Mouse (Mus musculus) kidney, embryonic 14.5 days (tissue): ENCODE measurements at regions not wholly inside any gene's neighbourhood (a gene's known extent, or its start where the extent isn't known, plus 50 kb on each side); places are given as distances from the start of the nearest gene placed in this dataset.

Source experiments
- ATAC-seq: fragments of 200-750 bp; cut with Nextera tagmentation; 2 replicates; pipeline ENCODE4 v1.8.0; 2017; ENCODE audit warnings: moderate number of reproducible peaks, mild to moderate bottlenecking, moderate TSS enrichment, moderate library complexity; ENCODE audit not compliant: low FRiP score, low TSS enrichment
- H3K27ac ChIP-seq: fragments of 300-500 bp; sonication (generic); 2 replicates; pipeline ENCODE4 v1.5.1; 2014; ENCODE audit warnings: low read depth, mild to moderate bottlenecking, low read length, moderate library complexity, mixed read lengths
- H3K27me3 ChIP-seq: fragments of 300-500 bp; sonication (generic); 2 replicates; pipeline ENCODE4 v1.6.1; 2014; ENCODE audit warnings: mild to moderate bottlenecking, low read length; ENCODE audit not compliant: control insufficient read depth, insufficient read depth
- H3K36me3 ChIP-seq: fragments of 300-500 bp; sonication (generic); 2 replicates; pipeline ENCODE4 v1.6.1; 2014; ENCODE audit warnings: low read length, mixed read lengths; ENCODE audit not compliant: control insufficient read depth, insufficient read depth
- H3K4me1 ChIP-seq: fragments of 300-500 bp; sonication (generic); 2 replicates; pipeline ENCODE4 v1.6.1; 2014; ENCODE audit warnings: low read length, mixed read lengths; ENCODE audit not compliant: control insufficient read depth, insufficient read depth
- H3K4me2 ChIP-seq: fragments of 300-500 bp; sonication (generic); replicated peaks from 2 replicates; pipeline ENCODE4 v1.6.1; 2014; ENCODE audit warnings: low read depth, mild to moderate bottlenecking, low read length
- H3K4me3 ChIP-seq: fragments of 300-500 bp; sonication (generic); 2 replicates; pipeline ENCODE4 v1.5.1; 2014; ENCODE audit warnings: mild to moderate bottlenecking, low read length
- H3K9ac ChIP-seq: fragments of 300-500 bp; sonication (generic); 2 replicates; pipeline ENCODE4 v1.6.1; 2014; ENCODE audit warnings: low read depth, mild to moderate bottlenecking, low read length, moderate library complexity
- H3K9me3 ChIP-seq: fragments of 300-500 bp; sonication (generic); 2 replicates; pipeline ENCODE4 v1.6.1; 2016; ENCODE audit warnings: low read length; ENCODE audit not compliant: control insufficient read depth
- WGBS: fragments of 180-500 bp; shearing (Covaris S2); extraction: QIAGEN DNeasy Blood & Tissue Kit; methylation state at CpG from one replicate; pipeline ENCODE4 v1.1.7; 2014; 5-methylcytosine and 5-hydroxymethylcytosine counted together

- Histone ChIP-seq H3K27me3 (no peaks in the 10 kb centered on the region), H3K9ac (no peak overlapping the region), H3K4me1 (no peaks in the 10 kb centered on the region), H3K4me2 (no peak overlapping the region), H3K9me3 (no peaks in the 10 kb centered on the region), H3K27ac (no peak overlapping the region), H3K4me3 (no peak overlapping the region), H3K36me3 (no peaks in the 10 kb centered on the region)
- no peak for ATAC-seq
- WGBS: 46% methylated on average over 6 of the region's 6 CpGs
Observed at GRCm38 (mm10) chr1:187413881-187414280, 194.7 kb upstream of the Esrrg start.

GRCm38 (mm10) chr1:187418186-187419140 is 190.1 kb upstream of the Esrrg start:
- no peaks in the 10 kb centered on the region for H3K9me3 ChIP-seq
- ATAC-seq: peak; percentile 62; the same call in 1 of the 2 replicates

GRCm38 (mm10) chr1:187428536-187429215 is 179.9 kb upstream of the Esrrg start:
- peak; percentile 68; the same call in 1 of the 2 replicates for ATAC-seq
- H3K27ac ChIP-seq: no peak overlapping the region
- 26% methylated on average over 9 of the region's 9 CpGs for WGBS
- H3K4me1 ChIP-seq: peaks cover 9% of the 10 kb centered on the region; the same call in 1 of the 2 replicates
- no peak overlapping the region for H3K4me3 ChIP-seq
- H3K9ac ChIP-seq: no peak overlapping the region
- H3K9me3 ChIP-seq: no peaks in the 10 kb centered on the region
- H3K36me3 ChIP-seq: no peaks in the 10 kb centered on the region
- H3K27me3 ChIP-seq: no peaks in the 10 kb centered on the region
- no peak overlapping the region; the same call in 1 of the 2 replicates for H3K4me2 ChIP-seq

More at GRCm38 (mm10) chr1:187418186-187419140, 190.1 kb upstream of the Esrrg start:
- Histone ChIP-seq H3K4me1 (no peaks in the 10 kb centered on the region), H3K27me3 (no peaks in the 10 kb centered on the region), H3K4me2 (no peak overlapping the region), H3K4me3 (no peak overlapping the region), H3K36me3 (no peaks in the 10 kb centered on the region), H3K9ac (no peak overlapping the region), H3K27ac (no peak overlapping the region)
- WGBS: 72% methylated on average over 20 of the region's 20 CpGs

- Histone ChIP-seq H3K27me3 (no peaks in the 10 kb centered on the region), H3K4me3 (no peak overlapping the region), H3K36me3 (no peaks in the 10 kb centered on the region), H3K4me2 (no peak overlapping the region), H3K27ac (no peak overlapping the region), H3K9ac (no peak overlapping the region), H3K9me3 (no peaks in the 10 kb centered on the region), H3K4me1 (peaks cover 3% of the 10 kb centered on the region; the same call in 1 of the 2 replicates)
- 85% methylated on average over 24 of the region's 24 CpGs for WGBS
- ATAC-seq: no peak
Observed at GRCm38 (mm10) chr1:187433716-187434634, 174.6 kb upstream of the Esrrg start.

DNA sequence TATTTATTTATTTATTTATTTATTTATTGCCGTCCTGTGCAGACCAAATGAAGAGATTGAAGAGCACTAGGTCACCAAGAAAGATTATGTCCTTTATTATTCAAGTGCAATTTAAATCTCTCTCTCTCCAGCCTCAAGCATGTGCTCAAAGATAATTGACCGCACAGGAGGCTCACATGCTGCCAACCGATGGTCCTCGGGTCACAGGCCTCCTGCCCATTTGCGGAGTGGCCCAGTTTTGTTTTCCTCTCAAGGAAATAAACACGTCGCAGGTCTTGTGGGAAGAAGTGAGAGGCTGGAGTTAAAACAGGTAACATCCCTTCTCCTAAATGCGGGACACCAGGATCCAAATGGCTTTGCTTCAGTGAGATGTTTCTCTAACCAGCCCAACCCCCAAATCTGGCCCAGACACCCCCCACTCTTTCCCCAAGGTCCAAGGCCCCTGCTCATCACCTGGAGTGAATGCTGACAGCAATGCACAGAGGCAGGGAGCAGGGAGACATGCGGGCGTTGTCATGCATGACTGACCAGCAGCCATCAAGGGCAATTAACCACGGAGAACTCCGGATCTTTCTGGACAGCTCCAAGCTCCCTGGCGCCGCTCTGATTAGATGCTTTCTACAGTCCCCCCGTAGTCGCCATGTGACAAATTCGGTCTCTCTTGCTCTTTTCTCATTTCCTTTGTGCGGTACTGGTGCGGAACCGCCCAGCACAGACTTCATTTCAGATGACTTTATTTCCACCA is 169.2 kb upstream of the Esrrg start:
- ATAC-seq: peak; percentile 93
- Histone ChIP-seq H3K9ac (no peak overlapping the region), H3K4me2 (peak overlapping the region; percentile 12; the same call in 1 of the 2 replicates), H3K4me1 (0 out of 2 replicates have a peak, but pooled peaks cover 3% of the 10 kb centered on the region), H3K36me3 (no peaks in the 10 kb centered on the region), H3K4me3 (no peak overlapping the region), H3K9me3 (no peaks in the 10 kb centered on the region), H3K27ac (no peak overlapping the region), H3K27me3 (no peaks in the 10 kb centered on the region)
- 33% methylated on average over 20 of the region's 20 CpGs for WGBS

DNA sequence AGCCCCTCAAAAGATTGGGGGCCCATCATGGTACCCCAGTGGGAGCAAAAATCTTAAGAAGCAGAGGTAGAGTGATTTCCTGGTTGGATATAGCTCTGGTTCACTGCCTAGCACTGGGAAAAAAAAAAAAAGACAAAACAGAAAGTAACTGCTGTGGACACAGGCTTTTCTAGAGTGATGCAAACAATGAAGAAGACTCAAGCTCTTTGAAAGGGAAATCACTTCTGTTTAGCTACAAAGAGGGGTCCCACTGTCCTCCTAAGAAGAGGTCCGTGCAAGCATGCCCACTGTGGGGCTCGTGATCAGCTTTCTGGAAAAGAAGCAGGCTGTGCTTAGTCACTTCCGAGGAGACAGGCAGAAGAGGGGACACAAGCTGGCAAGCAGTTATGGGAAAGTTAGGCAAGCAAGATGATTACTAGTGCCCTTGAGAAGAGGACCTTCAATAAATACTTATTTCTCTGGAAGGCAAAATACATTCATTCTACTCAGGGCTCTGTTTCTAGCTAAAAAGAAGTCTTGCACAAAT is 166.9 kb upstream of the Esrrg start:
- ATAC-seq: no peak
- Histone ChIP-seq H3K36me3 (no peaks in the 10 kb centered on the region), H3K27ac (no peak overlapping the region), H3K9ac (no peak overlapping the region), H3K4me3 (no peak overlapping the region), H3K27me3 (no peaks in the 10 kb centered on the region), H3K4me1 (0 out of 2 replicates have a peak, but pooled peaks cover 3% of the 10 kb centered on the region), H3K4me2 (no peak overlapping the region), H3K9me3 (no peaks in the 10 kb centered on the region)
- 72% methylated on average over 3 of the region's 3 CpGs for WGBS

DNA sequence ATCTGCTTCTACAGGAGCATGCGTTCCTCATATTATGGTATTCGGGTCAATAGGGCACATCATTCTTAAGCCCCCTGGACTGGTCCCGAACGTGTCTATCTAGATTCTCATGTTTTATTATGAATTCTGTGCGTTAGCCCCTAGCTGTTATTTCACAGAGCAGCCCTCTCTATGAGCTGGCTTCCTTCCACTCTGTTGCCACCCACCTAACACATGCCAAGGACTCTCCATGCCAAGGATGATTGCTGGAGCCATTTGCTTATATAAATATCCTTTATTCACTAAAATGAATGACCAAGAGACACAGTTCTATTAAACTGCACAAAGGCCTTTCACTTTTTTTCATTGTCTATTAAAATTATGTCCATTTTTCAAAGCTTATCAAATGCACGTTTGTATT is 162.1 kb upstream of the Esrrg start:
- 0 out of 2 replicates have a peak, but pooled peaks cover 7% of the 10 kb centered on the region for H3K4me1 ChIP-seq
- H3K4me3 ChIP-seq: no peak overlapping the region
- 86% methylated on average over 6 of the region's 6 CpGs for WGBS
- ATAC-seq: no peak
- no peaks in the 10 kb centered on the region for H3K9me3 ChIP-seq
- no peak overlapping the region for H3K9ac ChIP-seq
- no peak overlapping the region for H3K4me2 ChIP-seq
- H3K27ac ChIP-seq: no peak overlapping the region
- no peaks in the 10 kb centered on the region for H3K36me3 ChIP-seq
- H3K27me3 ChIP-seq: no peaks in the 10 kb centered on the region

DNA sequence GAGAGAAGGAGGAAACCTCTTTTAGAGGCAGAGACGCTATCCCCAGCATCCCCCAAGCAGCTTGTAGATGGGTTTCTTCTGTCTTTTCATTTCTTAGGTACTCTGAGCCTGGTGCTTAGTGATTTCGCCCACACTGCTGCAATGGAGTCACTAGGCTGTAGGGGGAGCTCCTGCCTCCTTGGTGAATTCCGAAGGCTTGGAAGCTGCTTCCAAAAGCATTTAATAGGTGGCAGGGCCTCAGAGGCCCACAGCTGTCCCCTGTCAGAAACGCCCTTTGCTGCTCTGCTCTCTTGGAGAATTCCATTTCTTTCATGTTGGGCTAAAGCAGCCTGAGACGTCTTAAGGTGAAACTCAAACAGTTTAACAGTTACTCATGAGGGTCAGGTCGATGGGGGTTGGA is 160.4 kb upstream of the Esrrg start:
- no peaks in the 10 kb centered on the region for H3K36me3 ChIP-seq
- H3K9me3 ChIP-seq: no peaks in the 10 kb centered on the region
- 9% methylated on average over 6 of the region's 6 CpGs for WGBS
- 0 out of 2 replicates have a peak, but pooled peaks cover 7% of the 10 kb centered on the region for H3K4me1 ChIP-seq
- ATAC-seq: peak; percentile 89
- H3K9ac ChIP-seq: no peak overlapping the region
- H3K27ac ChIP-seq: no peak overlapping the region
- no peaks in the 10 kb centered on the region for H3K27me3 ChIP-seq
- H3K4me2 ChIP-seq: peak overlapping the region; percentile 17
- H3K4me3 ChIP-seq: no peak overlapping the region
